Mouse (Mus musculus): ENCODE results near the gene Cplx2. TPM values are rescaled to one million over a fixed set of nuclear protein-coding genes. Genes with fewer than 3 reads are reported as not detected.
A peak's percentile ranks its signal among the peaks of the same experiment; 100 is the strongest.

The Cplx2 gene
- polyA plus RNA-seq, 1 experiment from 2014 or later: 15.8 TPM

DNA sequence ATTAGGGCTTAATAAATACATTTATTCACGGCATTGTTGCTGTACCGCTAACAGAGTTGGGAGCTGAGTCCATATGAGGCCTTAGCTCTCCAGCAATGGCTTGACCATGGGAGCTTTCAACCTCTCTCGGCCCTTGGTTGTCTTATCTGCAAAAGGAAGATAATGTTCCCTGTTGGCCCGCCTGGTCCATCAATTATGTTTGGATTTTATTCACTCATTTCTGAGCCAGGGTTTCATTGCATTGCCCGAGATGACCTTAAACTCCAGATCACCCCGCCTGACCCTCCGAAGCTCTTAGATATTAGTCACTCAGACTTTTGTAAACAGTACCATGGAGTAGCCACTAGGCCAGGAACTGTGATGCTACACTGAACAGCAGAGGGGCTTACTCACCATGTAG, 33.6 kb upstream of the Cplx2 start:
- Histone ChIP-seq H3K36me3 (no peaks in the 10 kb centered on the region), H3K27me3 (no peaks in the 10 kb centered on the region), H3K27ac (no peak overlapping the region), H3K4me2 (no peak overlapping the region), H3K9ac (no peak overlapping the region), H3K9me3 (no peaks in the 10 kb centered on the region), H3K4me3 (no peak overlapping the region), H3K4me1 (replicated peaks) (peaks cover 3% of the 10 kb centered on the region)
- 88% methylated on average over 7 of the region's 7 CpGs for WGBS
- ATAC-seq (ENCODE audit: low FRiP score): no peak

GRCm38 (mm10) chr13:54338815-54339214, 32.3 kb upstream of the Cplx2 start:
- H3K9me3 ChIP-seq: no peaks in the 10 kb centered on the region
- H3K9ac ChIP-seq: no peak overlapping the region
- no peak for ATAC-seq (ENCODE audit: low FRiP score)
- 92% methylated on average over 5 of the region's 5 CpGs for WGBS
- H3K4me3 ChIP-seq: no peak overlapping the region
- no peak overlapping the region for H3K27ac ChIP-seq
- H3K27me3 ChIP-seq: no peaks in the 10 kb centered on the region
- H3K36me3 ChIP-seq: no peaks in the 10 kb centered on the region
- H3K4me2 ChIP-seq: no peak overlapping the region
- no peaks in the 10 kb centered on the region for H3K4me1 ChIP-seq (replicated peaks)

GRCm38 (mm10) chr13:54345885-54346647, 25.1 kb upstream of the Cplx2 start:
- H3K4me3 ChIP-seq: no peak overlapping the region
- WGBS: 41% methylated on average over 15 of the region's 15 CpGs
- no peak overlapping the region for H3K4me2 ChIP-seq
- H3K9ac ChIP-seq: no peak overlapping the region
- peaks cover 4% of the 10 kb centered on the region; the same call in 1 of the 2 replicates for H3K36me3 ChIP-seq
- H3K4me1 ChIP-seq (replicated peaks): 0 out of 2 replicates have a peak, but pooled peaks cover 4% of the 10 kb centered on the region
- H3K27me3 ChIP-seq: no peaks in the 10 kb centered on the region
- ATAC-seq (ENCODE audit: low FRiP score): peak; percentile 83
- no peak overlapping the region; the same call in 1 of the 2 replicates for H3K27ac ChIP-seq
- H3K9me3 ChIP-seq: no peaks in the 10 kb centered on the region

- WGBS: 85% methylated on average over 5 of the region's 5 CpGs
- H3K9me3 ChIP-seq: no peaks in the 10 kb centered on the region
- no peak overlapping the region for H3K4me2 ChIP-seq
- H3K36me3 ChIP-seq: peaks cover 4% of the 10 kb centered on the region; the same call in 1 of the 2 replicates
- ATAC-seq (ENCODE audit: low FRiP score): no peak
- no peaks in the 10 kb centered on the region for H3K27me3 ChIP-seq
- H3K4me1 ChIP-seq (replicated peaks): 0 out of 2 replicates have a peak, but pooled peaks cover 4% of the 10 kb centered on the region
- H3K4me3 ChIP-seq: no peak overlapping the region
- no peak overlapping the region for H3K27ac ChIP-seq
- H3K9ac ChIP-seq: no peak overlapping the region
Observed at GRCm38 (mm10) chr13:54348011-54348410, 23.1 kb upstream of the Cplx2 start.

GRCm38 (mm10) chr13:54349126-54349759, 21.9 kb upstream of the Cplx2 start:
- Histone ChIP-seq H3K4me1 (replicated peaks) (0 out of 2 replicates have a peak, but pooled peaks cover 4% of the 10 kb centered on the region), H3K4me3 (no peak overlapping the region)
- 89% methylated on average over 10 of the region's 10 CpGs for WGBS

DNA sequence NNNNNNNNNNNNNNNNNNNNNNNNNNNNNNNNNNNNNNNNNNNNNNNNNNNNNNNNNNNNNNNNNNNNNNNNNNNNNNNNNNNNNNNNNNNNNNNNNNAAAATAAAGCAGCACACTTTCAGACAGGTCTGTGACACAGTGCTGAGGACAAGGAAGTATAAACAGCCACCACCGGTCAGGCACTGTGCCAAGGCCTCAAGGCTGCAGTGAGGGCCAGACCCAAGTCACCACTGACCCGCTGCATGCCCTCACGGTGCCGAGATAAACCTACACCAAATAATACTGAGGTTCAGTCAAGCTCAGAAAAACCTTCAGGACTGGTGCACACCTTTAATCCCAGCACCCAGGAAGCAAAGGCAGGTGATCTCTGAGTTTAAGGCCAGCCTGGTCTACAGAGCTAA, 13.7 kb upstream of the Cplx2 start:
- H3K4me3 ChIP-seq: no peak overlapping the region
- H3K36me3 ChIP-seq: no peaks in the 10 kb centered on the region
- no peak overlapping the region for H3K9ac ChIP-seq
- no peak overlapping the region for H3K4me2 ChIP-seq
- no peak overlapping the region for H3K27ac ChIP-seq
- WGBS: 83% methylated on average over 4 of the region's 4 CpGs
- H3K4me1 ChIP-seq (replicated peaks): no peaks in the 10 kb centered on the region
- H3K27me3 ChIP-seq: no peaks in the 10 kb centered on the region
- no peak for ATAC-seq (ENCODE audit: low FRiP score)
- H3K9me3 ChIP-seq: no peaks in the 10 kb centered on the region

More at GRCm38 (mm10) chr13:54349126-54349759, 21.9 kb upstream of the Cplx2 start:
- Histone ChIP-seq H3K27me3 (no peaks in the 10 kb centered on the region), H3K9me3 (no peaks in the 10 kb centered on the region), H3K9ac (no peak overlapping the region), H3K27ac (no peak overlapping the region), H3K4me2 (no peak overlapping the region), H3K36me3 (peaks cover 4% of the 10 kb centered on the region; the same call in 1 of the 2 replicates)
- no peak for ATAC-seq (ENCODE audit: low FRiP score)

DNA sequence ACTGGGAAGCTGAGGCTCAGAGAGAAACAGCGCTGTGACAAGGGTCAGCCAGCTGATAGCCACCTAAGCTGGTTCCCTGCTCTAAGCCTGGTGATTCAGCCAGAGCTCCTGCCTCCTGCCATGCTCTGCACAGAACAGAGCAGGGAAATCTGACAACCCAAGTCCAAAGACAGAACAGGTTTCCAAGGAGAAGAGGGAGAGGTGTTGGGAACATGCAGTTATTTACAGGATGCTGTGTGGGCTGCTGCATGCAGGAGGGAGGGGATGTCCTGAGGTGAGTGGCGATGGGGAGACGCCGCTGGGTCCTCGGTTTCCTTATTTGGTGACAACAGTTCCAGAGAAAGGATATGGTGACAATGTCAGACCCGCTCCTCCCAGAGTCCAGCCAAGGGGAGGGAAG, 12.0 kb upstream of the Cplx2 start:
- Histone ChIP-seq H3K4me1 (replicated peaks) (no peaks in the 10 kb centered on the region), H3K4me3 (no peak overlapping the region), H3K27ac (no peak overlapping the region), H3K4me2 (no peak overlapping the region), H3K9me3 (no peaks in the 10 kb centered on the region), H3K27me3 (no peaks in the 10 kb centered on the region), H3K36me3 (no peaks in the 10 kb centered on the region), H3K9ac (no peak overlapping the region)
- no peak for ATAC-seq (ENCODE audit: low FRiP score)
- WGBS: 93% methylated on average over 6 of the region's 6 CpGs

GRCm38 (mm10) chr13:54364686-54365085, 6.5 kb upstream of the Cplx2 start:
- Histone ChIP-seq H3K27me3 (peaks cover 3% of the 10 kb centered on the region), H3K9ac (no peak overlapping the region), H3K4me2 (no peak overlapping the region), H3K9me3 (no peaks in the 10 kb centered on the region), H3K4me3 (no peak overlapping the region), H3K4me1 (replicated peaks) (0 out of 2 replicates have a peak, but pooled peaks cover 5% of the 10 kb centered on the region), H3K36me3 (no peaks in the 10 kb centered on the region), H3K27ac (no peak overlapping the region)
- 88% methylated on average over 7 of the region's 7 CpGs for WGBS
- no peak for ATAC-seq (ENCODE audit: low FRiP score)

DNA sequence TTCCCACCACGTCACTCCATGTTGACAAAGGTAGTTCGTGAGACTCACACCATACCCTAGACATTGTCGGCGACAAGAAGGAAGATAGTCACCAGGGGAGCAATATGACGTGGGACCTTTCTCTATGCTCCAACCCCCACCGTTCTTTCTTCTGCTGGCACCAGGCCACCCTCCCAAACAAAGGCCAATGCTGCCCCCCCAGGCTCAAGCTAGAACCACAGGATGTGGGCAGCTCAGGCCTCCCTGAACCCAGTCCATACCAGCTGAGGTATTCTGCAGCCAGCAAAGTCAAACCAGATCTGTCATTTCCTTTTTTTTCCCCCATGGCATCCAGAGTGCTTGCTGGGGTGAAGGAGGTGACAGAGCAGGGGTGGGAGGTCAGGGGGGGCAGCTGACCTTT, 3.4 kb upstream of the Cplx2 start:
- H3K9me3 ChIP-seq: no peaks in the 10 kb centered on the region
- no peaks in the 10 kb centered on the region for H3K36me3 ChIP-seq
- peaks cover 19% of the 10 kb centered on the region for H3K27me3 ChIP-seq
- 65% methylated on average over 6 of the region's 6 CpGs for WGBS
- no peak overlapping the region for H3K4me2 ChIP-seq
- H3K4me3 ChIP-seq: no peak overlapping the region
- H3K9ac ChIP-seq: no peak overlapping the region
- ATAC-seq (ENCODE audit: low FRiP score): no peak
- H3K4me1 ChIP-seq (replicated peaks): peaks cover 31% of the 10 kb centered on the region
- H3K27ac ChIP-seq: no peak overlapping the region

DNA sequence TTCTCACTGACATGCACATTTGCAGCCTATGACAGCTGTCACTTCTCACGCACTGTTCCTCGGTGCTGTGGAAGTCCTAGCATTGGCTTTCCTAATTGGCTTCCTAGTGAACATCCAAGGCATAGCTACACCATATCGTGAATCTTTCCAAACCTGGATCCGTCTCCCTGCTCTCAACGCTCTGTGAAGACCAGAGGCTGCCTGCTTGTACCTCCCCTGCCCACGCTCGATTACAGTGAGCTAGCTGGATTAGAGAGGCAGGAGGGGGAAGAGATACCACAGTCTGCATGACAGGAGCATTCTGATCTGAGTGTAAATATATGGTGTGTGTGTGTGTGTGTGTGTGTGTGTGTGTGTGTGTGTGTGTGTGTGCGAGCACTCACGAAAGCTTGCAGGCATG, 3.0 kb upstream of the Cplx2 start:
- no peak for ATAC-seq (ENCODE audit: low FRiP score)
- H3K4me2 ChIP-seq: no peak overlapping the region
- peaks cover 19% of the 10 kb centered on the region for H3K27me3 ChIP-seq
- H3K4me3 ChIP-seq: no peak overlapping the region
- H3K27ac ChIP-seq: no peak overlapping the region
- no peaks in the 10 kb centered on the region for H3K36me3 ChIP-seq
- 68% methylated on average over 9 of the region's 9 CpGs for WGBS
- H3K9me3 ChIP-seq: no peaks in the 10 kb centered on the region
- peaks cover 35% of the 10 kb centered on the region for H3K4me1 ChIP-seq (replicated peaks)
- H3K9ac ChIP-seq: no peak overlapping the region; the same call in 1 of the 2 replicates

DNA sequence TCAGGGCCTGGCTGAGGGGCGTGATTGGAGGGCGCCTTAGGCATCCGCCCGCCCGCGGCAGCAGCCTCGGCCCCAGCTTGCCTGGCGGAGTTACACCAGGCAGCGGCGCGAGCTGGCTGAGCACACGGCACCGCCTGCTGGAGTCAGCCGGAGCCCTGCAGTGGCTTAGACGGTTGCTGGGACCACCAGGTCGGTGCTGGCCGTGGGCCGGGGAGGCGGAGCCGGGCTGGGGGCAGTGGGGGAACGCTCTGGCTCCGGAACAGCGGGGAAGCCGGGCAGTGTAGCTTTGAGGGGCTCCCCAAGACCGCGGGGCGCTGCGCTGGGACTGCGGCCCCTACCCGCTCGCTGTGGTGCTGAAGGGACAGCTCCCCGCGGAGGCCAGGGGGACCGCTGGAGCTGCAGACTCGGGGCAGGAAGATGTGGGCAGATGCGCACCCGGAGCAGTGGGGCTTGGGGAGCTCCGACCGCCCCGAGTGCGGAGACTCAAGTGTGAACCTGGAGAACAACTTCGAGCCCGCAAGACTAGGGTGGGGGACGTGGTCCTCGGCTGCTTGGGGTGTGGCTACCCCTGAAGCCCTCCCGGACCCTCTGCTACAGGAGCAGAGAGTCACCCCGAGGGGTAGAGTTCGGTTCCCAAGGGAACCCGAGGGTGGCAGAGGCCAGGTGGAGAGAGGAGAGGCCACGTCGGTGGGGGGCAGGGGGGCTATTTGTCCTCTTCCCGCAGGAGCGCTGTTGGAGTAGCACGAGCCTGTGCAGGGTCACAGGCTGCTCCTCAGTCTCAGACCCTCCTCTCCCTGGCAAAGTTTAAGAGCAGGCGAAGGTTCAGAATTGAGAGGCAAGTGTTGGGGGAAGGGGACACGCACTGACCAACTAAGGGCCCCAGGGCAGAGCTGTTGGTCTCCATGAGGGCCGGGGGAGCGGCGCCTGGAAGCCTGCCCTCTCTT, 510 bp downstream of the Cplx2 start:
- Histone ChIP-seq H3K9me3 (no peaks in the 10 kb centered on the region), H3K27me3 (peaks cover 19% of the 10 kb centered on the region), H3K9ac (peak overlapping the region; percentile 76), H3K4me2 (peak overlapping the region; percentile 75), H3K36me3 (no peaks in the 10 kb centered on the region), H3K27ac (peak overlapping the region; percentile 78), H3K4me1 (replicated peaks) (peaks cover 53% of the 10 kb centered on the region), H3K4me3 (peak overlapping the region; percentile 49)
- 1% methylated on average over 58 of the region's 59 CpGs for WGBS
- peak; percentile 82 for ATAC-seq (ENCODE audit: low FRiP score)

GRCm38 (mm10) chr13:54372665-54373064, 1.5 kb downstream of the Cplx2 start:
- peak overlapping the region; percentile 49 for H3K4me3 ChIP-seq
- peaks cover 19% of the 10 kb centered on the region for H3K27me3 ChIP-seq
- no peaks in the 10 kb centered on the region for H3K9me3 ChIP-seq
- H3K4me2 ChIP-seq: peak overlapping the region; percentile 75
- H3K27ac ChIP-seq: 0 out of 2 replicates have a peak overlapping the region, but pooled peaks have one; percentile 78
- ATAC-seq (ENCODE audit: low FRiP score): peak; percentile 52; the same call in 1 of the 2 replicates
- 0% methylated on average over 10 of the region's 16 CpGs for WGBS
- H3K4me1 ChIP-seq (replicated peaks): peaks cover 50% of the 10 kb centered on the region
- H3K36me3 ChIP-seq: no peaks in the 10 kb centered on the region
- H3K9ac ChIP-seq: peak overlapping the region; percentile 76
